Mouse (Mus musculus): ENCODE measurements around the gene Tns2. TPM values are rescaled to one million over a fixed set of nuclear protein-coding genes. Genes with fewer than 3 reads are reported as not detected.

Gene Tns2
- 64.5 and 83.6 TPM in 2 replicates for polyA plus RNA-seq (2012; rRNA removed)

DNA sequence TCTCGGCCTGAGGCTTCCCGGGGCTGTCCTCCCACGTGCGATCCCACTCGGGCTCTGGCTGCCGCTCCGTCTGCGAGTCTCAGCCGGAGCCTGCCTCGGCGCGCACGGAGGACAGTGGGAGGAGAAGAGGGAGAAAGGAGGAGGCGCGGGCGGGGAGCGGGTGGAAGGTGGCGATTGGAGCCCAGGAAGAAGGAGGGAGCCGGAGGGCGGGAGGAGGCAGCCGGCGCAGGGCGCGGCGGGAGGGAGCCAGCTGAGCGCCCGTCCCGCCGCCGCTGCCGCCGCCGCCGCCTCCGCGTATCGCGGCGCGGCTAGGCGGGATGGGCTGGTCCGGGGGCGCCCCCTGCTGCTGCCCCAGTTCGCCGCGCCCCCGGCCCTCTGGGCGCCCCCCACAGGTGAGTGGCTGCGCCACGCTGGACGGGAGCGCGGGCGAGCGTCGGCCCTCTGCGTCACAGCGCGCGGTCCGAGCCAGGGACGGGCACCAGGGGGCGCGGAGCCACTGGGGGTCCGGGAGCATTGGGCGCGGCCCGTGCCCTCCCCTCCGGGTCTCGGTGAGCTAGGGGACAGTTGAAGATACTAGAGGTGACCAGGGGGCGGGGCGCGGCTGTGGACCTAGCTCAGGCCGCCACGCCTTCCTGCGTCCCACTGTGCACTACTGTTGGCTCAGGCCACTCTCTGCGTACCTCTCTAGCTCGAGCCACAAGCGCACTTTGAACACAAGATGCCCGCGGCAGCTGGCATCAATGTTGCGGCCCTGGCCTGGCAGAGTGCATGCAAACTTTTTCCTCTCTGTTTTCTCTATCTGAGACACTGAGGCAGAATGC lies at the start of gene Tns2:
Gene Tns2 (plus strand): TSS at position 253 of the 821 bp plus-strand sequence.

DNA sequence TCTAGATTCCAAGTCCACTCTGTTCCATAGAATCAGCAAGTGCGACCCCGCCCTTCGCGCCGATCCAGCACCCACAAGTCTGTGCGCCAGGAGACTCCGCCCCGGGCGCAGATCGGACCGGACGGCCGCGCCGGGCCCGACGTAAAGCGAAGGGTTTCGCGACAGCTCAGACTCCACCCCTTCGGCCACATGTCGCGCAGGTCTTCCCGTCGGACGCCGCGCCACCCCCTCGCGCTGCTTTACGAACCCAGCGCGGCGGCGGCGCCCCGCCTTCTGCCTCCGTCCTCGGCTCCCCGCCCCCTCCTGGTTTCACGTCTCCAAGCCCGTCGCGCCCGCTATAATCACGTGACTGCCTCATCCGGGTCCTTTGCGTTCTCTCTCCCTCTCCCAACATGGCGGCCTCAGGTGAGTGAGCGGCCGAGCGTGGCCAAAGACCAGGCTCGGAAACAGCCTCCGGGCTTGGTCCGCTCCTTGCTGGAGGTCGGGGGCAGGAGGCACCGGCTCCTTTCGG lies 26.6 kb upstream of the Tns2 start, which contains the start of gene Eif4b:
Gene Eif4b (plus strand): TSS at position 215 of the 511 bp plus-strand sequence.

DNA sequence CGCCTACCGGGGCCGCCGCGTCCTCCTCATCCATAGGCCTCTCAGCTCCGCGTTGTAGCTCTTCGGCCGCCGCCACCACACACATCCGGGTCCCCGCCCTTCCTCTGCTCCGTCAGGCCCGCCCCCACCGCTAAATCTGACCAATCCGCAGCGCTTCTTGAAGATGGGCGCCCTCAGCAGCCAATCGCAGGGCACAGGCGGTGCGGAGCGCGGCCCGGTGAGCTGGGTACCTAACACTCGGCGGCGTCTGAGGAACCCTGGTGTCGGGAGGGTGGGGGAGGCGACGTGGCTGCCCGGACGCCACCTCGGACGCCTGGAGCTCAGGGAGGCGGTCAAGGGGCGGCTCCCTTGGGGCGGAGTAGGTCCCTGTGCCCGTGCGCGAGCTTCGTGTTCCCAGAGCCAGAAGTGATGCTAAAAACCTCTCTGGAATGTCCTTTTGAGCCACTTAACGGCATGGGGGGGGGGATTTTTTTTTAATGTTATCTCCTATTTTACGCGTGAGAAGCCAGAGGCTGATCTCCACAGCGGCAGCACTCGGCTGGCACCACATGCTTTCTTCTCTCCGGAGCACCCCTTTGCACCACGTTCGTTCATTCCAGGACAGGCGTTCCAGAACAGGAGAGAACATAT lies 36.0 kb downstream of the Tns2 start, which contains the start of gene Spryd3:
Gene Spryd3 (minus strand): TSS at position 106 of the 630 bp plus-strand sequence.

DNA sequence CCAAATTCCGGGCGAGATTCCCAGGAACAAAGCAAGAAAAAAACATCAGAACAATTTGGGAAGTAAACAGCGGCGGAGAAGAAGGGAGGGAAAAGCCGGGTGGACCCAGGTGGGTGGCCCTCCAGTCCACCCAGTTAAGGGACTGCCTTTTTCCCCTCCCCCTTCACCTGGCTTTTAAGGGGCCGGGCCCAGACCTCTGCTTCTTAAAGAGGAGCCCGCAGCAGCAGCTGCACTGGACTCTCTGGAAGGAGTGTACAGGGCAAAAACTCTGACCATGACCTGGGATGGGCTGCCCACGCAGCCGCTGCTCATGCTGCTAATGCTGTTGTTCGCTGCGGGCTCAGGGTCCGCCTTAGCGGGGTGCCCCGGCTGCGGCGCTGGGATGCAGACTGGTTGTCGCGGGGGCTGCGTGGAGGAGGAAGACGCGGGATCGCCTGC lies 44.1 kb downstream of the Tns2 start, which contains the start of gene Igfbp6:
Gene Igfbp6 (plus strand): TSS at position 89 of the 438 bp plus-strand sequence.

DNA sequence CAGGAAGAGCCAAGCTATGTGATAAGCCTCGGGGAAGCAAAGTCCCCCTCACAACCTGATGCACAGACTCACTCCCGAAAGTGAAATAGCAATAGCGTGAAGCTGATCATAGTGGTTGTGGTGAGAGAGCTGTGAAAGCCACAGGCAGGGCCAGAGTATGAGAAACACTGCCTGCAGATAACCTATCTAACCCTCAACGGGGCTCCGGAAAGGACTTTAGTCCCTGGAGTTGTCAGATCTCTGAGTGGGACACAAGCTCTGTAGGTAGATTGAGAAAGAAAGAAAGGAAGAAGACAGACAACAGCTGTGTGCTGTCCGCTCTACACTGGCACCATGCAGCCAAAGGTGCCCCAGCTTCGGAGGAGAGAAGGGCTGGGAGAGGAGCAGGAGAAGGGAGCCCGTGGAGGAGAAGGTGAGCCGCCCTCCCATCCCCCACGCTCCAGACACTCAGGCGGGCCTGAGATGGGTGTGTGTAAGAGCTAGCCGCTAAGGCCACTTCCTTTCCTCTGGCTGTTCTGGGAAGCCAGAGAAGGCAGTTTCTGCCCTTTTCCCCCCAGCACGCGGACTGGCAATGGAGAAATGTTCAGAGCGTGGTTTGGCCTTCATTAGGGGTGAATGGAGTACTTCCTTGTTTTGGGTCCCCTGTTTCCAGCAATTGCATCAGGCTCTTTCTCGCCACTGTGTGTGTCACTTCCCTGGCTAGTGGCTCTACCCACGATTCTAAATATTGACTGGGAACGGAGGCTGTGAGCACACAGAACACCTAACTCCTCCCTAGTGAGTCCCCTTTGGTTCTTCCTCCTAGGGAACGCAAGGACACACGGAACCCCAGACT lies 50.3 kb downstream of the Tns2 start, which contains the start of gene Soat2:
Gene Soat2 (plus strand): TSS at position 226 of the 835 bp plus-strand sequence.

Other genes with a start within 250 kb of the Tns2 start
- gene Krt1, start 249.6 kb upstream of the Tns2 start, polyA plus RNA-seq (2012; rRNA removed): 1.9 and 2.8 TPM in 2 replicates
- not detected in 2 replicates for gene Krt77, start 230.7 kb upstream of the Tns2 start, polyA plus RNA-seq (2012; rRNA removed)
- 0.10 and 0.13 TPM in 2 replicates for gene Krt76, start 207.5 kb upstream of the Tns2 start, polyA plus RNA-seq (2012; rRNA removed)
- gene Krt4, start 175.7 kb upstream of the Tns2 start, polyA plus RNA-seq (2012; rRNA removed): 0.17 and 0.18 TPM in 2 replicates
- 5.7 and 6.6 TPM in 2 replicates for gene Krt79, start 160.1 kb upstream of the Tns2 start, polyA plus RNA-seq (2012; rRNA removed)
- 0.05 TPM in 1 of 2 replicates, not detected in the other for gene Krt78, start 146.1 kb upstream of the Tns2 start, polyA plus RNA-seq (2012; rRNA removed)
- gene Krt8, start 95.9 kb upstream of the Tns2 start, polyA plus RNA-seq (2012; rRNA removed): 138 and 174 TPM in 2 replicates
- gene Krt18, start 72.2 kb upstream of the Tns2 start, polyA plus RNA-seq (2012; rRNA removed): 119 and 120 TPM in 2 replicates
- gene Eif4b, start 26.6 kb upstream of the Tns2 start, polyA plus RNA-seq (2012; rRNA removed): 103 and 118 TPM in 2 replicates
- 41.3 and 46.7 TPM in 2 replicates for gene Spryd3, start 35.8 kb downstream of the Tns2 start, polyA plus RNA-seq (2012; rRNA removed)
- 333 and 349 TPM in 2 replicates for gene Igfbp6, start 43.9 kb downstream of the Tns2 start, polyA plus RNA-seq (2012; rRNA removed)
- 2.1 and 2.9 TPM in 2 replicates for gene Soat2, start 50.1 kb downstream of the Tns2 start, polyA plus RNA-seq (2012; rRNA removed)
- gene Zfp740, start 102.8 kb downstream of the Tns2 start, polyA plus RNA-seq (2012; rRNA removed): 33.0 and 35.9 TPM in 2 replicates
- gene Csad, start 104.3 kb downstream of the Tns2 start, polyA plus RNA-seq (2012; rRNA removed): 137 and 169 TPM in 2 replicates
- gene Itgb7, start 131.5 kb downstream of the Tns2 start, polyA plus RNA-seq (2012; rRNA removed): 5.7 and 6.7 TPM in 2 replicates
- gene Rarg, start 157.1 kb downstream of the Tns2 start, polyA plus RNA-seq (2012; rRNA removed): 57.9 and 65.1 TPM in 2 replicates
- 0.77 and 1.0 TPM in 2 replicates for gene Gm9918, start 170.2 kb downstream of the Tns2 start, polyA plus RNA-seq (2012; rRNA removed)
- gene Mfsd5, start 179.0 kb downstream of the Tns2 start, polyA plus RNA-seq (2012; rRNA removed): 119 and 129 TPM in 2 replicates
- 12.0 and 16.4 TPM in 2 replicates for gene Espl1, start 195.9 kb downstream of the Tns2 start, polyA plus RNA-seq (2012; rRNA removed)
- gene Pfdn5, start 225.7 kb downstream of the Tns2 start, polyA plus RNA-seq (2012; rRNA removed): 77.8 and 110 TPM in 2 replicates
- 58.9 and 73.8 TPM in 2 replicates for gene Myg1, start 231.3 kb downstream of the Tns2 start, polyA plus RNA-seq (2012; rRNA removed)